33 mouse cellular contexts compared by ENCODE assay signal in the genomic region with DNA sequence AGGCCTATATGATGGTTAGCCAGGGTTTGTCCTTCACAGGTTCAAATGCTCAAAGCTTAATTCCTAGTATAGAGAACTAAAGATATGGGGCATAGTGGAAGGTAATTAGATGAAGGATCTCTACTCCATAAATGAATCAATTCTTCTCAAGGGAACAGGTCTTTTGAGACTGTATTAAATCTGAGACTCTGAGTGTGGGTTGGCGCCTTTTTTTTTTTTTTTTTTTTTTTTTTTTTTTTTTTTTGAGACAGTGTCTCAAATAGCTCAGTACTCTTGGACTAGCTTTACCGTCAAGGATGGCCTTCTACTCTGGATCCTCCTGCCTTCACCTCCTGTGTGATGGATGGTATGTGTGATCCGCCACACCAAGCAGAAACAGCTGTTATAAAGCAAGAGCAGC. TPM values are rescaled to one million over a fixed set of nuclear protein-coding genes. Genes with fewer than 3 reads are reported as not detected.
"Had no signal": no experiment of that assay in that cellular context is flagged by ENCODE, and none has a peak within 500 bp of the region (broad histone marks: within the 10 kb centered on the region; RNA-seq: fewer than 3 reads in every experiment).

No protein-coding gene starts in this region.

- H3K27me3 ChIP-seq: limb, embryonic 12.5 days; limb, embryonic 13.5 days; limb, embryonic 15.5 days; liver, embryonic 12.5 days; liver, embryonic 13.5 days; liver, embryonic 15.5 days; lung, embryonic 15.5 days; megakaryocyte, embryonic 14.5 days; midbrain, embryonic 12.5 days; midbrain, embryonic 13.5 days; midbrain, embryonic 15.5 days had no signal

- H3K27ac ChIP-seq: limb, embryonic 10.5 days; limb, embryonic 12.5 days; limb, embryonic 13.5 days; limb, embryonic 15.5 days; liver, embryonic 12.5 days; liver, embryonic 13.5 days; liver, embryonic 14.5 days; liver, embryonic 15.5 days; lung, embryonic 15.5 days; macrophage; midbrain, embryonic 10.5 days; midbrain, embryonic 12.5 days; midbrain, embryonic 13.5 days; midbrain, embryonic 15.5 days had no signal

- DNase-seq: left cerebral cortex, postnatal 4 days; liver; liver, embryonic 13.5 days; liver, postnatal 0 days; lung, adult 18-20 months; lung, adult 2 months; lung, embryonic 14.5 days; lung, postnatal 10 days; lung, postnatal 14 days; lung, postnatal 36 days; lung, postnatal 4 days; midbrain, embryonic 14.5 days had no signal

- H3K4me2 ChIP-seq: limb, embryonic 12.5 days; limb, embryonic 13.5 days; limb, embryonic 15.5 days; liver, embryonic 11.5 days; liver, embryonic 12.5 days; liver, embryonic 13.5 days; liver, embryonic 15.5 days; lung, embryonic 14.5 days; lung, embryonic 15.5 days; midbrain, embryonic 11.5 days; midbrain, embryonic 12.5 days; midbrain, embryonic 13.5 days; midbrain, embryonic 15.5 days had no signal

- H3K9ac ChIP-seq: limb, embryonic 12.5 days; limb, embryonic 13.5 days; limb, embryonic 15.5 days; liver, embryonic 12.5 days; liver, embryonic 13.5 days; liver, embryonic 14.5 days; liver, embryonic 15.5 days; liver, postnatal 0 days; lung, embryonic 14.5 days; lung, embryonic 15.5 days; midbrain, embryonic 12.5 days; midbrain, embryonic 13.5 days; midbrain, embryonic 15.5 days had no signal

- H3K4me3 ChIP-seq: limb, embryonic 10.5 days; limb, embryonic 12.5 days; limb, embryonic 13.5 days; limb, embryonic 15.5 days; liver, embryonic 12.5 days; liver, embryonic 13.5 days; liver, embryonic 15.5 days; lung, embryonic 15.5 days; megakaryocyte, embryonic 14.5 days; midbrain, embryonic 10.5 days; midbrain, embryonic 12.5 days; midbrain, embryonic 13.5 days; midbrain, embryonic 15.5 days; myocyte had no signal

- H3K4me1 ChIP-seq: limb, embryonic 10.5 days; limb, embryonic 12.5 days; limb, embryonic 13.5 days; limb, embryonic 15.5 days; liver, embryonic 12.5 days; liver, embryonic 13.5 days; liver, embryonic 15.5 days; lung, embryonic 15.5 days; midbrain, embryonic 10.5 days; midbrain, embryonic 12.5 days; midbrain, embryonic 13.5 days; midbrain, embryonic 15.5 days had no signal

- H3K9me3 ChIP-seq: limb, embryonic 10.5 days; limb, embryonic 12.5 days; limb, embryonic 13.5 days; limb, embryonic 15.5 days; liver, embryonic 12.5 days; liver, embryonic 13.5 days; liver, embryonic 15.5 days; lung, embryonic 15.5 days; megakaryocyte, embryonic 14.5 days; midbrain, embryonic 10.5 days; midbrain, embryonic 12.5 days; midbrain, embryonic 13.5 days; midbrain, embryonic 15.5 days had no signal

RNA-seq across cellular contexts. Expression of a gene that starts 22.1 kb away (rescaled TPM):
- total RNA-seq: liver, adult 2 months; megakaryocyte progenitor cell, adult 5-6 weeks; megakaryocyte, adult 5-6 weeks; monocyte, adult 5-6 weeks had no signal
- polyA plus RNA-seq: liver, adult 2 months; liver, postnatal 0 days; macrophage; myocyte had no signal
